Mouse (Mus musculus): ENCODE measurements around the gene Tti1. TPM values are rescaled to one million over a fixed set of nuclear protein-coding genes. Genes with fewer than 3 reads are reported as not detected.
"Not testable (repeated sequence)": the region's sequence is repeated elsewhere in the genome, so short reads cannot be mapped to it uniquely, and the experiment has no call there.

The Tti1 gene
- polyA plus RNA-seq, 1 experiment from 2014 or later: 15.6 TPM

GRCm38 (mm10) chr2:158065064-158065463 is 36.8 kb upstream of the Tti1 start:
- no peak overlapping the region for H3K9ac ChIP-seq
- 0 out of 2 replicates have a peak overlapping the region, but pooled peaks have one; percentile 32 for H3K27ac ChIP-seq
- no peak overlapping the region for H3K4me3 ChIP-seq (replicated peaks; ENCODE audit: low read length)
- 85% methylated on average over 5 of the region's 5 CpGs for WGBS
- H3K4me1 ChIP-seq (replicated peaks; ENCODE audit: control insufficient read depth, insufficient read depth, low read length): 0 out of 2 replicates have a peak, but pooled peaks cover 5% of the 10 kb centered on the region
- no peak for ATAC-seq (ENCODE audit: low FRiP score)
- peaks cover 54% of the 10 kb centered on the region for H3K36me3 ChIP-seq (replicated peaks; ENCODE audit: control insufficient read depth, insufficient read depth)
- no peaks in the 10 kb centered on the region for H3K27me3 ChIP-seq (ENCODE audit: control insufficient read depth, insufficient read depth, low read length)
- H3K9me3 ChIP-seq (ENCODE audit: control insufficient read depth, low read length): no peaks in the 10 kb centered on the region
- H3K4me2 ChIP-seq (replicated peaks): no peak overlapping the region
- DNase-seq (ENCODE audit: low spot score): no peak

DNA sequence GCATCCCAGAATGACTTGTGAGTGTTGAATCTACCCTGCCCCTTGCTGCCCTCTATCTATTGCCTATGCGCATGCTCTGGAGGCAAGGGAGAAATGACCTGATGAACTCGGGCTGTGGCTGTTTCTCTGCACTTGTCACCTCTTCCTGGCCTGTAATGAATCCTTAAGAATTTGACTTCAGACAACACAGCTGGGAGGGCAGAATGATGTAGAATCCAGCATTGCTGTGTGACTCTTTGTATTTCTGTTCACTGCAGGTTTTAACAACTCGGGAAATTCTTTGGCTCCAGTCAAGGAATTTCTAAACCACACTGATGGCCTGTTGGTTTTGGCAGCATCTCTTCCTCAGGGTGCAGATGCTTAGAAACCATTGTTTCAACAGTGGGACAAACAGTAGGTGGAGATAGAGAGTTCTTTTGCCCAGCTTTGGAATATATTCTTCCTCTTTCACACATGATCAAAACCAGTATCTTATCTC is 36.4 kb upstream of the Tti1 start:
- WGBS: 56% methylated on average over 3 of the region's 3 CpGs
- no peak overlapping the region for H3K9ac ChIP-seq
- no peaks in the 10 kb centered on the region for H3K9me3 ChIP-seq (ENCODE audit: control insufficient read depth, low read length)
- H3K36me3 ChIP-seq (replicated peaks; ENCODE audit: control insufficient read depth, insufficient read depth): peaks cover 58% of the 10 kb centered on the region
- 0 out of 2 replicates have a peak, but pooled peaks cover 8% of the 10 kb centered on the region for H3K4me1 ChIP-seq (replicated peaks; ENCODE audit: control insufficient read depth, insufficient read depth, low read length)
- no peak overlapping the region for H3K27ac ChIP-seq
- peak; percentile 60 for DNase-seq (ENCODE audit: low spot score)
- H3K27me3 ChIP-seq (ENCODE audit: control insufficient read depth, insufficient read depth, low read length): no peaks in the 10 kb centered on the region
- H3K4me2 ChIP-seq (replicated peaks): no peak overlapping the region
- no peak for ATAC-seq (ENCODE audit: low FRiP score)
- no peak overlapping the region for H3K4me3 ChIP-seq (replicated peaks; ENCODE audit: low read length)

GRCm38 (mm10) chr2:158063036-158063435 is 34.8 kb upstream of the Tti1 start:
- Histone ChIP-seq H3K27me3 (ENCODE audit: control insufficient read depth, insufficient read depth, low read length) (no peaks in the 10 kb centered on the region), H3K9ac (no peak overlapping the region), H3K4me1 (replicated peaks; ENCODE audit: control insufficient read depth, insufficient read depth, low read length) (peaks cover 16% of the 10 kb centered on the region), H3K27ac (no peak overlapping the region), H3K9me3 (ENCODE audit: control insufficient read depth, low read length) (no peaks in the 10 kb centered on the region), H3K36me3 (replicated peaks; ENCODE audit: control insufficient read depth, insufficient read depth) (peaks cover 68% of the 10 kb centered on the region), H3K4me3 (replicated peaks; ENCODE audit: low read length) (no peak overlapping the region), H3K4me2 (replicated peaks) (no peak overlapping the region)
- ATAC-seq (ENCODE audit: low FRiP score): no peak
- DNase-seq (ENCODE audit: low spot score): no peak
- 95% methylated on average over 3 of the region's 3 CpGs for WGBS

- ATAC-seq (ENCODE audit: low FRiP score): peak; percentile 57; the same call in 1 of the 2 replicates
- no peaks in the 10 kb centered on the region for H3K9me3 ChIP-seq (ENCODE audit: control insufficient read depth, low read length)
- H3K27me3 ChIP-seq (ENCODE audit: control insufficient read depth, insufficient read depth, low read length): no peaks in the 10 kb centered on the region
- no peak overlapping the region for H3K4me2 ChIP-seq (replicated peaks)
- DNase-seq (ENCODE audit: low spot score): peak; percentile 39
- no peak overlapping the region for H3K4me3 ChIP-seq (replicated peaks; ENCODE audit: low read length)
- peak overlapping the region; percentile 48 for H3K27ac ChIP-seq
- H3K4me1 ChIP-seq (replicated peaks; ENCODE audit: control insufficient read depth, insufficient read depth, low read length): peaks cover 16% of the 10 kb centered on the region
- 50% methylated on average over 8 of the region's 8 CpGs for WGBS
- H3K9ac ChIP-seq: no peak overlapping the region
- peaks cover 78% of the 10 kb centered on the region for H3K36me3 ChIP-seq (replicated peaks; ENCODE audit: control insufficient read depth, insufficient read depth)
Measured at GRCm38 (mm10) chr2:158059666-158060105, 31.5 kb upstream of the Tti1 start.

GRCm38 (mm10) chr2:158058534-158058933 is 30.3 kb upstream of the Tti1 start:
- Histone ChIP-seq H3K9ac (no peak overlapping the region), H3K4me1 (replicated peaks; ENCODE audit: control insufficient read depth, insufficient read depth, low read length) (peaks cover 16% of the 10 kb centered on the region), H3K9me3 (ENCODE audit: control insufficient read depth, low read length) (no peaks in the 10 kb centered on the region), H3K4me3 (replicated peaks; ENCODE audit: low read length) (no peak overlapping the region), H3K27me3 (ENCODE audit: control insufficient read depth, insufficient read depth, low read length) (no peaks in the 10 kb centered on the region), H3K4me2 (replicated peaks) (no peak overlapping the region), H3K36me3 (replicated peaks; ENCODE audit: control insufficient read depth, insufficient read depth) (peaks cover 81% of the 10 kb centered on the region), H3K27ac (no peak overlapping the region)
- 74% methylated on average over 10 of the region's 10 CpGs for WGBS
- ATAC-seq (ENCODE audit: low FRiP score) (no peak), DNase-seq (ENCODE audit: low spot score) (no peak)

- DNase-seq (ENCODE audit: low spot score) (no peak), ATAC-seq (ENCODE audit: low FRiP score) (no peak)
- Histone ChIP-seq H3K27ac (no peak overlapping the region), H3K4me2 (replicated peaks) (no peak overlapping the region), H3K27me3 (ENCODE audit: control insufficient read depth, insufficient read depth, low read length) (no peaks in the 10 kb centered on the region), H3K4me3 (replicated peaks; ENCODE audit: low read length) (no peak overlapping the region), H3K4me1 (replicated peaks; ENCODE audit: control insufficient read depth, insufficient read depth, low read length) (peaks cover 16% of the 10 kb centered on the region), H3K36me3 (replicated peaks; ENCODE audit: control insufficient read depth, insufficient read depth) (peaks cover 77% of the 10 kb centered on the region), H3K9ac (no peak overlapping the region), H3K9me3 (ENCODE audit: control insufficient read depth, low read length) (no peaks in the 10 kb centered on the region)
- 81% methylated on average over 3 of the region's 3 CpGs for WGBS
Measured at GRCm38 (mm10) chr2:158057030-158057429, 28.8 kb upstream of the Tti1 start.

- H3K27ac ChIP-seq; H3K4me2 ChIP-seq (replicated peaks); H3K9ac ChIP-seq; H3K27me3 ChIP-seq (ENCODE audit: control insufficient read depth, insufficient read depth, low read length); DNase-seq (ENCODE audit: low spot score); H3K4me3 ChIP-seq (replicated peaks; ENCODE audit: low read length); ATAC-seq (ENCODE audit: low FRiP score); H3K9me3 ChIP-seq (ENCODE audit: control insufficient read depth, low read length): not testable (repeated sequence)
- H3K36me3 ChIP-seq (replicated peaks; ENCODE audit: control insufficient read depth, insufficient read depth): peaks cover 70% of the 10 kb centered on the region
- WGBS: 92% methylated on average over 8 of the region's 8 CpGs
- peaks cover 15% of the 10 kb centered on the region for H3K4me1 ChIP-seq (replicated peaks; ENCODE audit: control insufficient read depth, insufficient read depth, low read length)
Measured at GRCm38 (mm10) chr2:158055383-158055782, 27.1 kb upstream of the Tti1 start.

GRCm38 (mm10) chr2:158054596-158054995 is 26.4 kb upstream of the Tti1 start:
- no peaks in the 10 kb centered on the region for H3K27me3 ChIP-seq (ENCODE audit: control insufficient read depth, insufficient read depth, low read length)
- 97% methylated on average over 3 of the region's 3 CpGs for WGBS
- no peak overlapping the region for H3K9ac ChIP-seq
- ATAC-seq (ENCODE audit: low FRiP score) (no peak), DNase-seq (ENCODE audit: low spot score) (no peak)
- H3K4me3 ChIP-seq (replicated peaks; ENCODE audit: low read length): no peak overlapping the region
- H3K36me3 ChIP-seq (replicated peaks; ENCODE audit: control insufficient read depth, insufficient read depth): peaks cover 68% of the 10 kb centered on the region
- H3K4me2 ChIP-seq (replicated peaks): no peak overlapping the region
- H3K27ac ChIP-seq: no peak overlapping the region
- H3K4me1 ChIP-seq (replicated peaks; ENCODE audit: control insufficient read depth, insufficient read depth, low read length): peaks cover 8% of the 10 kb centered on the region
- H3K9me3 ChIP-seq (ENCODE audit: control insufficient read depth, low read length): no peaks in the 10 kb centered on the region

DNA sequence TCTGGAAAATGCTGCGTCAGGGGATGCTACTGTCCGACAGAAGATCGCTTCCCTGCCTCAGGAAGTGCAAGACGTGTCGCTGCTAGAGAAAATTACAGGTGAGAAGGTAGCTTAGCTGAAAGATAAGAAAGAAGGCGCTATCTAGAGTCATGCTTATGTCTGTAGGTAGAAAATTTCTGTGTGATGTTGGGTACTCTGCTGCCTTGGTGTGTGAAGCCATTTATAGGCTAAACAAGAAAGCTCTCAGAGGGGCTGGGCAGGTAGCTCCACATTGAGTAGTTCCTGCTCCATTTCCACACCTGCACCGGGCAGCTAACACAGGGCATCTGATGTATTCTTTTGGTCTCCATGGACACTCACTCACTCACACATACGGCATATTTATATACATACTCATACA is 21.9 kb upstream of the Tti1 start:
- Histone ChIP-seq H3K4me3 (replicated peaks; ENCODE audit: low read length) (no peak overlapping the region), H3K4me1 (replicated peaks; ENCODE audit: control insufficient read depth, insufficient read depth, low read length) (no peaks in the 10 kb centered on the region), H3K27ac (no peak overlapping the region), H3K27me3 (ENCODE audit: control insufficient read depth, insufficient read depth, low read length) (no peaks in the 10 kb centered on the region), H3K36me3 (replicated peaks; ENCODE audit: control insufficient read depth, insufficient read depth) (peaks cover 65% of the 10 kb centered on the region), H3K9ac (no peak overlapping the region), H3K9me3 (ENCODE audit: control insufficient read depth, low read length) (no peaks in the 10 kb centered on the region), H3K4me2 (replicated peaks) (no peak overlapping the region)
- no peak for DNase-seq (ENCODE audit: low spot score)
- 90% methylated on average over 8 of the region's 8 CpGs for WGBS
- ATAC-seq (ENCODE audit: low FRiP score): no peak

- WGBS: 97% methylated on average over 1 of the region's 1 CpGs
Measured at GRCm38 (mm10) chr2:158048718-158049117, 20.5 kb upstream of the Tti1 start.

More at GRCm38 (mm10) chr2:158048718-158049117, 20.5 kb upstream of the Tti1 start:
- Histone ChIP-seq H3K27me3 (ENCODE audit: control insufficient read depth, insufficient read depth, low read length) (no peaks in the 10 kb centered on the region), H3K9ac (no peak overlapping the region), H3K4me2 (replicated peaks) (no peak overlapping the region), H3K27ac (no peak overlapping the region), H3K36me3 (replicated peaks; ENCODE audit: control insufficient read depth, insufficient read depth) (peaks cover 71% of the 10 kb centered on the region), H3K4me1 (replicated peaks; ENCODE audit: control insufficient read depth, insufficient read depth, low read length) (no peaks in the 10 kb centered on the region), H3K9me3 (ENCODE audit: control insufficient read depth, low read length) (no peaks in the 10 kb centered on the region), H3K4me3 (replicated peaks; ENCODE audit: low read length) (no peak overlapping the region)
- ATAC-seq (ENCODE audit: low FRiP score) (no peak), DNase-seq (ENCODE audit: low spot score) (no peak)
